Mouse (Mus musculus) thymus, adult 2 months (tissue): ENCODE measurements around the gene Chac1.

Source experiments
- CTCF ChIP-seq: fragments of 200-500 bp; IDR thresholded peaks from 2 replicates; pipeline ENCODE4 v1.5.1; 2012; ENCODE audit warnings: mild to moderate bottlenecking, control low read depth, low read length, moderate library complexity, borderline replicate concordance; ENCODE audit not compliant: control insufficient read depth, poor library complexity, insufficient read depth; ENCODE audit errors: extremely low read depth
- POLR2A ChIP-seq: fragments of 200-500 bp; IDR thresholded peaks from 2 replicates; pipeline ENCODE4 v1.6.1; 2012; ENCODE audit warnings: mild to moderate bottlenecking, low read length, control low read depth, moderate library complexity; ENCODE audit not compliant: control insufficient read depth, poor library complexity, insufficient read depth; ENCODE audit errors: extremely low read depth

DNA sequence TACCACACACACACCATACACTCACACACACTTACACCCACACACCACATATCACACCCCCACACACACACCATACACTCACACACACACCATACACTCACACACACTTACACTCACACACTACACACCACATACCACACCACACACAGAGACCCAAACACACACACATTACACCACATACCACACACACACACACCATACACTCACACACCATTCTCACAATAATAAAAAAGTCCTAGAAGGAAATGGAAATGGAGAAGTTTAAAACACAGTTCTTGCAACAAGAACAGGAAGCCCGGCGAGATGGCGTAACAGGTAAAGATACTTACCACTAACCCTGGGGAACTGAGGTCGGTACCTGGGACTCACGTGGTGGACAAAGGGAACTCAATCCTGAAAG lies 5.8 kb downstream of the Chac1 start:
- TF ChIP-seq CTCF: no peak
- TF ChIP-seq POLR2A: no peak
